Mouse (Mus musculus): ENCODE data around the gene Pml.

GRCm38 (mm10) chr9:58213377-58213776 is 36.2 kb downstream of the Pml start:
- TF ChIP-seq CTCF (IDR thresholded peaks at IDR 0.05; ENCODE audit: extremely low read depth, insufficient read depth, low read length) (no peak), POLR2A (IDR thresholded peaks at IDR 0.05; ENCODE audit: extremely low read depth, insufficient read depth, low read length) (no peak)
